Mouse (Mus musculus) midbrain, embryonic 10.5 days (tissue): ENCODE results near the gene Tmem44. TPM values are rescaled to one million over a fixed set of nuclear protein-coding genes. Genes with fewer than 3 reads are reported as not detected.
A peak's percentile ranks its signal among the peaks of the same experiment; 100 is the strongest.

Source experiments
- DNase-seq: peaks from one replicate; pipeline ENCODE4 v3.0.0-alpha.2; 2017; ENCODE audit warnings: low spot score
- H3K27ac ChIP-seq: fragments of 300-500 bp; sonication (generic); replicated peaks from 2 replicates; pipeline ENCODE4 v1.5.1; 2016; ENCODE audit warnings: mild to moderate bottlenecking
- H3K27me3 ChIP-seq: fragments of 300-500 bp; sonication (generic); 2 replicates; pipeline ENCODE4 v1.6.1; 2016; ENCODE audit warnings: low read depth, mild to moderate bottlenecking; ENCODE audit not compliant: poor library complexity, severe bottlenecking
- H3K36me3 ChIP-seq: fragments of 300-500 bp; sonication (generic); 2 replicates; pipeline ENCODE4 v1.6.1; 2016; ENCODE audit warnings: mild to moderate bottlenecking, moderate library complexity
- H3K4me1 ChIP-seq: fragments of 300-500 bp; sonication (generic); 2 replicates; pipeline ENCODE4 v1.6.1; 2016
- H3K4me3 ChIP-seq: fragments of 300-500 bp; sonication (generic); 2 replicates; pipeline ENCODE4 v1.5.1; 2016; ENCODE audit warnings: mild to moderate bottlenecking, moderate library complexity
- H3K9me3 ChIP-seq: fragments of 300-500 bp; sonication (generic); replicated peaks from 2 replicates; pipeline ENCODE4 v1.6.1; 2016; ENCODE audit warnings: mild to moderate bottlenecking
- WGBS: fragments of 180-500 bp; shearing (Covaris S2); methylation state at CpG from one replicate; pipeline ENCODE4 v1.1.7; 2016; 5-methylcytosine and 5-hydroxymethylcytosine counted together
- polyA plus RNA-seq: library from polyadenylated mRNA; unstranded; fragments of >200 nt; fragmentation: Nextera tagmentation; extraction: Ambion mirVana; gene quantifications from 2 replicates; pipeline ENCODE4 v1.2.1, GENCODE M21; 2016

Tmem44 gene
- polyA plus RNA-seq, 1 experiment from 2014 or later: 21.6 TPM

- DNase-seq: no peak
- 86% methylated on average over 13 of the region's 13 CpGs for WGBS
- H3K27me3 ChIP-seq: peaks cover 10% of the 10 kb centered on the region
Observed at GRCm38 (mm10) chr16:30511563-30512340, 38.9 kb downstream of the Tmem44 start.

DNA sequence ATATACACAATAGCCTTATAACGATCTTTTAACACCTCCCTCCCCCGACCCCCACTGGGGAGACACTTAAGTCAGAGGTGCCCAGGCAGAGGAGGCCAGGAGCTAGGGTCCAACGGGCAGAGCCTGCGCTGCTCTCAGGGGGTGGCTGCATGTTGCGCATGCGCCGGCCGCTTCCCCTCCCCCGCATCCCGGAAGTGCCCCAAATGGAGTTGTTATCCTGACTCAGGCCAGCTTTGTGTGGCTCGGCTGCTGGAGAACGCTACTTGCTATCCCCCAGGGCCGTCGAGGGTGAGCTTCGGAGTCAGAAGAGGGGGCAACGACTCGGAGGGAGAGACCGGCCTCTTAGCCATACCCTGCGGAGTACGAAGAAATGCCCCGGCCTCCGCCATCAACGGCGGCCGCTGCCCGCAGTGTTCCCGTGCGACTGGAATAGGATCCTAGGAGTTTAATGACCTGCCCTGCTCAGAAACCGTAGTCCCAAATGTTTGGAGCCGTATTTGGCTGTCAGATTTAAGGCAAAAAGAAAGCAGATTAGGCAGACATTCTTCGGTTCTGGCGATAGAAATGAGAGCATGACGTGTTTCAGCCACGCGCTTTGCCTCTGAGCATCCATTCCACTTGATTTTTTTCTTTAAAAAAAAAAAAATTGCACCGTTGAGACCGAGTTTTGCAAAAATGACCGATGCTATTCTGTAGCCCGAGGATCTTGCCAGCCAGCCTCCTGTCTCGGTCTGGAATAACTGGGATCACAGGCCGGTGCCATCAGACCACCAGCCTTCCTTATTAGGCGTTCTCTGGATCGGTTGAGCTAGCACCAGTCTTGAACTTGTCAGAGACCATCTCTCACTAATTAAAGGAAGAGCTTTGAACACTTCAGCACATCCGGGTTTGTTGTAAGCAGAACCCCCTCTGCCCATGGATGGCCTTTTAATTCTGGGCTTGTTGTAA lies 39.9 kb downstream of the Tmem44 start:
- peak overlapping the region; percentile 64 for H3K4me3 ChIP-seq
- H3K4me1 ChIP-seq: peaks cover 25% of the 10 kb centered on the region
- H3K9me3 ChIP-seq: no peaks in the 10 kb centered on the region
- H3K36me3 ChIP-seq: peaks cover 20% of the 10 kb centered on the region
- peak; percentile 90 for DNase-seq
- WGBS: 6% methylated on average over 44 of the region's 44 CpGs
- peaks cover 10% of the 10 kb centered on the region for H3K27me3 ChIP-seq
- H3K27ac ChIP-seq: peak overlapping the region; percentile 90

More at GRCm38 (mm10) chr16:30511563-30512340, 38.9 kb downstream of the Tmem44 start:
- peaks cover 25% of the 10 kb centered on the region for H3K4me1 ChIP-seq
- peaks cover 25% of the 10 kb centered on the region for H3K36me3 ChIP-seq
- H3K4me3 ChIP-seq: peak overlapping the region; percentile 64
- peak overlapping the region; percentile 90 for H3K27ac ChIP-seq
- H3K9me3 ChIP-seq: no peaks in the 10 kb centered on the region

DNA sequence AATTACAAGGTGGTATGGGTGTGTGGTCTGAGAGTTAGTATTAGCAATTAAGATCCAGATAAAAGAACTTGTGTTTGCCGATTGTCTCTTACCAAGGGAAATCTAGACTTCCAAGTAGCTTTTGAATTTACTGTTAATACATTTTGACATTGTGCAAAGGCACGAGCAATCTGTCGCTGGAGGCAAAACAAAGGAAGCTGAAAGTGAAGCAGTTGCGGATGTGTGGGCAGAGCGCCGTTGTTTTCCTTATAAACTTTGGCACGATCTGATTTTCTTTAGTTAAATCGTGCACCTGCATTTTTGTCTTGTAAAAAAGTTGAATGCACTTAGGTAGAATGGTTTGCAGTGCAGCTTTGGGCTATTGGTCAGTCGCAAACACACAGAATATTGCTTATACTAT lies 40.6 kb downstream of the Tmem44 start:
- 51% methylated on average over 9 of the region's 9 CpGs for WGBS
- Histone ChIP-seq H3K27ac (peak overlapping the region; percentile 90), H3K36me3 (peaks cover 13% of the 10 kb centered on the region), H3K4me1 (peaks cover 25% of the 10 kb centered on the region), H3K9me3 (no peaks in the 10 kb centered on the region), H3K27me3 (peaks cover 10% of the 10 kb centered on the region), H3K4me3 (peak overlapping the region; percentile 64)
- DNase-seq: no peak

- H3K27ac ChIP-seq: no peak overlapping the region
- no peak for DNase-seq
- peaks cover 10% of the 10 kb centered on the region for H3K27me3 ChIP-seq
- peaks cover 25% of the 10 kb centered on the region for H3K4me1 ChIP-seq
- H3K36me3 ChIP-seq: peaks cover 10% of the 10 kb centered on the region
- 93% methylated on average over 12 of the region's 12 CpGs for WGBS
- no peak overlapping the region for H3K4me3 ChIP-seq
- H3K9me3 ChIP-seq: no peaks in the 10 kb centered on the region
Observed at GRCm38 (mm10) chr16:30509340-30509739, 41.3 kb downstream of the Tmem44 start.

DNA sequence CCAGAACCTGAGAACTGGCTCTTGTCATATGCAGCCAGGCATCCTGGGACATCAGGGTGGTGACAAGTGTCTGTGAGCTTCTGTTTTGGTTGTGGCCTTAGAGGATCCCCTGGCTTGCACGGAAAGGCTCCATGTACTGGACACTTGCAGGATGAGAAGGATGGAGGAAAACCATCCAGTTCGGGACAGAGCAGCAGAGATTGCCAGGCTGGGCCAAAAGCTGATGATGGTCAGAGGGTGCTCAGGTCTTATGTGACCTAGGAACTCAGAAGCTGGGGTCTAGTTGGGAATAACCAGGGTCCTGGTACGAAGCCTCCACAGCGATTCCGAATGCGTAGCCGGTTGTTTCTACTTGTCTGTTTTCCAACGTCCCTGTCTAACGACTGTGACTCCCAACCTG lies 41.9 kb downstream of the Tmem44 start:
- DNase-seq: no peak
- H3K36me3 ChIP-seq: peaks cover 4% of the 10 kb centered on the region; the same call in 1 of the 2 replicates
- H3K9me3 ChIP-seq: no peaks in the 10 kb centered on the region
- WGBS: 93% methylated on average over 9 of the region's 9 CpGs
- H3K4me3 ChIP-seq: no peak overlapping the region
- H3K27ac ChIP-seq: no peak overlapping the region
- H3K4me1 ChIP-seq: peaks cover 25% of the 10 kb centered on the region
- peaks cover 14% of the 10 kb centered on the region for H3K27me3 ChIP-seq

- Histone ChIP-seq H3K4me1 (peaks cover 23% of the 10 kb centered on the region), H3K9me3 (no peaks in the 10 kb centered on the region), H3K4me3 (no peak overlapping the region), H3K36me3 (no peaks in the 10 kb centered on the region), H3K27ac (no peak overlapping the region), H3K27me3 (peaks cover 30% of the 10 kb centered on the region)
- DNase-seq: no peak
- WGBS: 81% methylated on average over 10 of the region's 10 CpGs
Observed at GRCm38 (mm10) chr16:30507120-30507519, 43.5 kb downstream of the Tmem44 start.

DNA sequence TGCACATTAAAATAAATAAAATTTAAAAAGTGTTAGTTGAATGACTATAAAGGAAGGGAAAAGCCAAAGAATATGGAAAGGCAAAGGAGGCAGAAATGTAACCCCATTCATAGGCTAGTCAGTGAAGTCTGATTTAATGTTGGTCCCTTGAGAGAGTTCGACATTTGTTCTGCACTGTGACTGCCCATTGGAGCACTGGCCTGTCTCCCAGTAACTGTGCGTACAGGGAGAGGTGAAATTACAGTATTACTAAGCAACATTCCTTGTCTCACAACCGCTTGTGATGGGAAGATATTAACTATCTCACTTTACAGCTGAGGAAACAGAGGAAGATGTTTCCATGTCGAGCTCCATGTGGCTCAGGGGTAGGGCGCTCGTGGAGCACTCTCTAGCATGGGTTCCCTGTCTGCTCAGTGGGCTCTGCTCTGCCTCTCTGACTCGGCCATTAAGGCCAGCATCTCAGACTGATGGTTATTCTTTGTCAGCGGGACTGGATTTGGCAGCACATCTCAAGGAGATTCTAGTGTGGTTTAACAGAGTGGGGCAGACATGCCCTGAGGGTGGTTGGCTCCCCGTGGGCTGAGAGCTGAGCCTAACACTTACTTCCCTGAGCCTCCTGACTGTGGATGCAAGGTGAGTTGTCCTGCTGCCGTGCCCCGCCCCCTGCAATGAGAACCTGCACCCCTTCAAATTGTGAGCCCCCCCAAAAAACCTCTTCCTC lies 45.2 kb downstream of the Tmem44 start:
- H3K36me3 ChIP-seq: no peaks in the 10 kb centered on the region
- peaks cover 37% of the 10 kb centered on the region for H3K27me3 ChIP-seq
- H3K4me1 ChIP-seq: peaks cover 15% of the 10 kb centered on the region
- H3K9me3 ChIP-seq: no peaks in the 10 kb centered on the region
- 79% methylated on average over 11 of the region's 11 CpGs for WGBS
- H3K27ac ChIP-seq: no peak overlapping the region
- no peak for DNase-seq
- no peak overlapping the region for H3K4me3 ChIP-seq

- no peak overlapping the region for H3K4me3 ChIP-seq
- H3K27me3 ChIP-seq: peaks cover 36% of the 10 kb centered on the region
- no peaks in the 10 kb centered on the region for H3K36me3 ChIP-seq
- no peak overlapping the region for H3K27ac ChIP-seq
- peaks cover 12% of the 10 kb centered on the region for H3K4me1 ChIP-seq
- DNase-seq: no peak
- H3K9me3 ChIP-seq: no peaks in the 10 kb centered on the region
- WGBS: 82% methylated on average over 4 of the region's 4 CpGs
Observed at GRCm38 (mm10) chr16:30504856-30505255, 45.8 kb downstream of the Tmem44 start.

DNA sequence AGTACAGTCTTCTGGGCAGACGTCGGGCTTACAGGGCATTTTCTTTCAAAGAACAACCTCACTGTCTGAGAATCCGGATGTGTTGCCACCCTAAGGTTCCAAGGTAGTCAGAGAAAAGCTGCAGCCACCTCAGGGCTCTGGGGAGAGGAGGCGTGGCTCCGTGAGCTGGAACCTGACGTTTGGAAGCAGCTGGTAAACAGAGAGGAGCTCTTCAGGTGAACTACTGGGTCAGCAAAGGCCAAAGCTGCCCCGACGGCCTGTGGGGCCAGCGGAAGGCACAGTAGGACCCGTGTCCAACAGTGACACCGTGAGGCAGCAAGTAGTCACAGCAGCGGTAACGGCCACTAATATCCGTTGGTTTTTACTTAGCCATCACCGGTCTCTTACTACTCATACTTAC lies 46.7 kb downstream of the Tmem44 start:
- H3K4me1 ChIP-seq: peaks cover 20% of the 10 kb centered on the region
- WGBS: 16% methylated on average over 15 of the region's 15 CpGs
- no peak overlapping the region for H3K27ac ChIP-seq
- no peaks in the 10 kb centered on the region for H3K9me3 ChIP-seq
- no peak overlapping the region for H3K4me3 ChIP-seq
- H3K36me3 ChIP-seq: no peaks in the 10 kb centered on the region
- DNase-seq: peak; percentile 58
- peaks cover 27% of the 10 kb centered on the region for H3K27me3 ChIP-seq

GRCm38 (mm10) chr16:30502221-30502891 lies 48.3 kb downstream of the Tmem44 start:
- Histone ChIP-seq H3K36me3 (no peaks in the 10 kb centered on the region), H3K9me3 (no peaks in the 10 kb centered on the region), H3K27ac (0 out of 2 replicates have a peak overlapping the region, but pooled peaks have one; percentile 19), H3K4me1 (peaks cover 21% of the 10 kb centered on the region), H3K4me3 (peak overlapping the region; percentile 24; the same call in 1 of the 2 replicates), H3K27me3 (peaks cover 27% of the 10 kb centered on the region)
- 47% methylated on average over 25 of the region's 25 CpGs for WGBS
- no peak for DNase-seq

DNA sequence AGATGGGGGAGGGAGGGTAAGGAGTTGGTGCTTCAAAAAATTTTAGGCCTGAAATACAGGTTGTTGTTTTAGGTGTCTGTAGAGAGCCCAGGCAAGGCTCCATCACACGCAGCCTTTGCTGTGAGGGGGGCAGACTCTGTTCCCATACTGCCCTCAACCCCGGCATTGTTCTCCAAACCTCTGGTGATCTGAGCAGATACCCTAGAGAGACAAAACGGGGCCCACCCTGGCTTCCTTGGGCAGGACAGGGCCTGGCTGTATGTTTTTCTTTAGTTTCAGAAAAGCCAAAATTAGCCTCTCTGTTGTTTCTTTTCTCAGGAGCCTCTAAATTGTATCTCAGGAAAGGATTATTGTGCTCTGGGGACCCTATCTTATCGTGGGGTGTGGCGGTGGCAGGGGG lies 49.0 kb downstream of the Tmem44 start:
- no peak overlapping the region for H3K27ac ChIP-seq
- no peaks in the 10 kb centered on the region for H3K9me3 ChIP-seq
- peaks cover 27% of the 10 kb centered on the region for H3K27me3 ChIP-seq
- no peak overlapping the region for H3K4me3 ChIP-seq
- no peaks in the 10 kb centered on the region for H3K36me3 ChIP-seq
- H3K4me1 ChIP-seq: peaks cover 21% of the 10 kb centered on the region
- DNase-seq: no peak
- WGBS: 75% methylated on average over 5 of the region's 5 CpGs

DNA sequence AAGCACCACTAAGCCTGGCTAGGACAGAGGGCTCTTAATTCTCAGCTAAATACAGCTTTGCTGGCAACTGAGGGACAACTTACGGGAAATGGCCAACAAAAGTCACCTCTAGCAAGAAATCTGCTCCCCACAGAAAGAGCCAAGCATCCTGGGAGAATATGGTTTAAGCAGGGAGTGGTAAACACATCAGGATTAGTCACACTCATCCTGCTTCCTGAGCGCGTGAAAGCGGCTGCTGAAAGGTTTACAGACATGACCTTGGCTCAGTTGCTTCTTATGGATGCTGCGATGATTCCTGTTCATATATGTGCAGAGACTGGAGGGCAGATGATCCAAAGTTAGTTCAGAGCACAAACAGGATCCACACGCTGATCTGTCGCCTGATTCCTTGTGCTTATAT lies 50.4 kb downstream of the Tmem44 start:
- 83% methylated on average over 7 of the region's 7 CpGs for WGBS
- Histone ChIP-seq H3K4me1 (peaks cover 21% of the 10 kb centered on the region), H3K36me3 (no peaks in the 10 kb centered on the region), H3K9me3 (no peaks in the 10 kb centered on the region), H3K27me3 (peaks cover 27% of the 10 kb centered on the region), H3K27ac (no peak overlapping the region), H3K4me3 (no peak overlapping the region)
- no peak for DNase-seq
